Mouse (Mus musculus) frontal cortex, adult 2 months (tissue): ENCODE data around the gene Eif5a. TPM values are rescaled to one million over a fixed set of nuclear protein-coding genes. Genes with fewer than 3 reads are reported as not detected.

ENCODE experiments used
- DNase-seq, 2 experiments: peaks; one replicate each; pipeline ENCODE4 v3.0.0; 2022; ENCODE audit warnings: low spot score in 1 of 2; ENCODE audit errors: extremely low spot score in 1 of 2
- polyA plus RNA-seq: library from polyadenylated mRNA; depleted of rRNA; stranded (reverse); fragments of >200 nt; gene quantifications from 2 replicates; pipeline ENCODE4 v1.2.3, GENCODE M21; 2012

Gene Eif5a
- polyA plus RNA-seq, 1 experiment: 630 TPM

GRCm38 (mm10) chr11:69909174-69909573, 12.6 kb downstream of the Eif5a start:
- DNase-seq: no peak

GRCm38 (mm10) chr11:69908645-69909044, 13.1 kb downstream of the Eif5a start:
- no peak for DNase-seq

- DNase-seq: no peak
These were observed 17.4 kb downstream of the Eif5a start for GRCm38 (mm10) chr11:69904311-69904710.

- no peak for DNase-seq
These were observed 18.8 kb downstream of the Eif5a start for GRCm38 (mm10) chr11:69902972-69903371.

GRCm38 (mm10) chr11:69901993-69902392, 19.8 kb downstream of the Eif5a start:
- no peak for DNase-seq

- peak; percentile 98 for DNase-seq
These were observed 20.3 kb downstream of the Eif5a start for GRCm38 (mm10) chr11:69901406-69901846.

GRCm38 (mm10) chr11:69900471-69901405, 21.0 kb downstream of the Eif5a start, which contains the start of the genes 2810408A11Rik and Neurl4:
TSS of gene 2810408A11Rik (minus strand) at chr11:69900987.
TSS of gene Neurl4 (plus strand) at chr11:69901072.
- DNase-seq: peak; percentile 86 to 93

GRCm38 (mm10) chr11:69899870-69900269, 21.9 kb downstream of the Eif5a start:
- DNase-seq: no peak

- no peak for DNase-seq
These were observed 26.5 kb downstream of the Eif5a start, which contains the start of gene Acap1 for GRCm38 (mm10) chr11:69895291-69895690. TSS of gene Acap1 (minus strand) at chr11:69895539.

GRCm38 (mm10) chr11:69894671-69895070, 27.1 kb downstream of the Eif5a start:
- DNase-seq: no peak

- DNase-seq: peak in 1 of 2 experiments; percentile 20
These were observed 30.3 kb downstream of the Eif5a start for GRCm38 (mm10) chr11:69891482-69891881.

GRCm38 (mm10) chr11:69886907-69887635, 34.7 kb downstream of the Eif5a start:
- DNase-seq: no peak

GRCm38 (mm10) chr11:69884663-69885062, 37.1 kb downstream of the Eif5a start:
- no peak for DNase-seq

GRCm38 (mm10) chr11:69884240-69884639, 37.5 kb downstream of the Eif5a start:
- no peak for DNase-seq

GRCm38 (mm10) chr11:69883527-69884151, 38.1 kb downstream of the Eif5a start:
- no peak for DNase-seq

GRCm38 (mm10) chr11:69883066-69883465, 38.7 kb downstream of the Eif5a start:
- DNase-seq: no peak

GRCm38 (mm10) chr11:69881787-69882670, 39.7 kb downstream of the Eif5a start:
- DNase-seq: no peak

- peak in 1 of 2 experiments; percentile 64 for DNase-seq
These were observed 40.7 kb downstream of the Eif5a start, which contains the start of gene Kctd11 for GRCm38 (mm10) chr11:69880853-69881603. TSS of gene Kctd11 (minus strand) at chr11:69881406.

GRCm38 (mm10) chr11:69880506-69880852, 41.3 kb downstream of the Eif5a start:
- DNase-seq: peak in 1 of 2 experiments; percentile 47
